In genomic region chr6:100148751-100149457, GRCm38 (mm10) we compare ENCODE assay signal across 14 mouse cellular contexts.
DNase-seq lines count a peak whose midpoint lies in the region; ATAC-seq and TF ChIP-seq lines count a peak whose summit lies in the region.
"Had no signal": no experiment of that assay in that cellular context is flagged by ENCODE, and none has a peak within 500 bp of the region (broad histone marks: within the 10 kb centered on the region; RNA-seq: fewer than 3 reads in every experiment).

No protein-coding gene starts in this region.

- no peaks in the 10 kb centered on the region for H3K36me3 ChIP-seq in forebrain, embryonic 14.5 days (ENCODE audit: control insufficient read depth, insufficient read depth, low read length)
- no peaks in the 10 kb centered on the region for H3K36me3 ChIP-seq in forebrain, embryonic 10.5 days (replicated peaks)
- H3K36me3 ChIP-seq in MEL (ENCODE audit: control insufficient read depth in 1 of 2, insufficient read depth in 2 of 2, low read length in 2 of 2): peaks cover 0 to 8% of the 10 kb centered on the region in 2 experiments; a peak in 2 of 4 replicates
- no peaks in the 10 kb centered on the region for H3K36me3 ChIP-seq in liver, embryonic 12.5 days
- H3K36me3 ChIP-seq: embryonic facial prominence, embryonic 13.5 days; heart, embryonic 12.5 days; hindbrain, embryonic 15.5 days had no signal

- H3K79me2 ChIP-seq in MEL (ENCODE audit: control insufficient read depth, insufficient read depth, low read length, poor library complexity): no peaks in the 10 kb centered on the region

- TF ChIP-seq POLR2A in MEL (IDR thresholded peaks at IDR 0.05; ENCODE audit: control insufficient read depth in 1 of 2, insufficient read depth in 1 of 2, low read depth in 1 of 2, low read length in 2 of 2, poor library complexity in 1 of 2): no peak

- no peak for TF ChIP-seq RAD21 in MEL (IDR thresholded peaks at IDR 0.05; ENCODE audit: low read depth, low read length)

- no peak overlapping the region for H3K4me2 ChIP-seq in forebrain, embryonic 14.5 days (ENCODE audit: low read length)
- no peak overlapping the region for H3K4me2 ChIP-seq in liver, embryonic 12.5 days
- H3K4me2 ChIP-seq: embryonic facial prominence, embryonic 13.5 days; heart, embryonic 12.5 days; hindbrain, embryonic 15.5 days had no signal

- peak; percentile 67 for DNase-seq in forebrain, embryonic 14.5 days (ENCODE audit: low spot score)
- DNase-seq in forebrain, embryonic 10.5 days (ENCODE audit: extremely low spot score, low spot score): no peak
- no peak for DNase-seq in MEL (ENCODE audit: low read depth, low spot score)
- peak; percentile 49 for DNase-seq in adipocyte (ENCODE audit: low spot score)
- no peak for DNase-seq in right cerebral cortex, postnatal 25 days
- DNase-seq: gastrocnemius, postnatal 25 days; kidney, adult 2 months had no signal

- no peak overlapping the region for H3K4me3 ChIP-seq in forebrain, embryonic 14.5 days (ENCODE audit: low read depth, low read length)
- no peak overlapping the region for H3K4me3 ChIP-seq in forebrain, embryonic 10.5 days
- H3K4me3 ChIP-seq in MEL (ENCODE audit: control insufficient read depth in 1 of 2, insufficient read depth in 1 of 2, low read depth in 2 of 2, low read length in 2 of 2): no peak overlapping the region
- H3K4me3 ChIP-seq in liver, embryonic 12.5 days: no peak overlapping the region
- H3K4me3 ChIP-seq: embryonic facial prominence, embryonic 13.5 days; gastrocnemius, adult 2 months; heart, embryonic 12.5 days; hindbrain, embryonic 15.5 days had no signal

- no peak overlapping the region for H3K9ac ChIP-seq in forebrain, embryonic 14.5 days (ENCODE audit: low read length)
- no peak overlapping the region for H3K9ac ChIP-seq in MEL (ENCODE audit: control insufficient read depth, low read depth, low read length, poor library complexity, severe bottlenecking)
- H3K9ac ChIP-seq in liver, embryonic 12.5 days: no peak overlapping the region
- H3K9ac ChIP-seq: embryonic facial prominence, embryonic 13.5 days; heart, embryonic 12.5 days; hindbrain, embryonic 15.5 days had no signal

- H3K27me3 ChIP-seq in forebrain, embryonic 14.5 days (replicated peaks; ENCODE audit: control insufficient read depth, insufficient read depth, low read length): no peaks in the 10 kb centered on the region
- H3K27me3 ChIP-seq in forebrain, embryonic 10.5 days (ENCODE audit: poor library complexity, severe bottlenecking): peaks cover 72% of the 10 kb centered on the region
- H3K27me3 ChIP-seq in MEL (ENCODE audit: control insufficient read depth in 1 of 2, insufficient read depth in 2 of 2, low read length in 2 of 2): no peaks in the 10 kb centered on the region
- H3K27me3 ChIP-seq in liver, embryonic 12.5 days (replicated peaks): no peaks in the 10 kb centered on the region; the same call in 1 of the 2 replicates

- TF ChIP-seq EP300 in MEL (IDR thresholded peaks at IDR 0.05; ENCODE audit: low read depth in 1 of 2, low read length in 2 of 2): no peak

- peaks cover 22% of the 10 kb centered on the region for H3K4me1 ChIP-seq in forebrain, embryonic 14.5 days (ENCODE audit: control insufficient read depth, insufficient read depth, low read length)
- peaks cover 33% of the 10 kb centered on the region for H3K4me1 ChIP-seq in forebrain, embryonic 10.5 days
- peaks cover 6 to 18% of the 10 kb centered on the region in 2 experiments for H3K4me1 ChIP-seq in MEL (ENCODE audit: control insufficient read depth in 1 of 2, insufficient read depth in 2 of 2, low read length in 2 of 2)
- peaks cover 22% of the 10 kb centered on the region for H3K4me1 ChIP-seq in liver, embryonic 12.5 days

- H3K27ac ChIP-seq in forebrain, embryonic 14.5 days (ENCODE audit: low read depth, low read length): no peak overlapping the region
- no peak overlapping the region for H3K27ac ChIP-seq in forebrain, embryonic 10.5 days
- H3K27ac ChIP-seq in MEL (ENCODE audit: control insufficient read depth, low read depth, low read length): no peak overlapping the region
- H3K27ac ChIP-seq in liver, embryonic 12.5 days: no peak overlapping the region
- H3K27ac ChIP-seq: embryonic facial prominence, embryonic 13.5 days; gastrocnemius, adult 2 months; hindbrain, embryonic 15.5 days had no signal

- WGBS in forebrain, embryonic 14.5 days: 59% methylated on average over 4 of the region's 4 CpGs
- 87% methylated on average over 4 of the region's 4 CpGs for WGBS in forebrain, embryonic 10.5 days
- 52% methylated on average over 4 of the region's 4 CpGs for WGBS in liver, embryonic 12.5 days (ENCODE audit: insufficient replicate concordance)

- no peaks in the 10 kb centered on the region for H3K9me3 ChIP-seq in forebrain, embryonic 14.5 days (replicated peaks; ENCODE audit: control insufficient read depth, low read length)
- no peaks in the 10 kb centered on the region for H3K9me3 ChIP-seq in forebrain, embryonic 10.5 days
- H3K9me3 ChIP-seq in MEL (replicated peaks; ENCODE audit: insufficient read depth, low read length): no peaks in the 10 kb centered on the region
- H3K9me3 ChIP-seq in liver, embryonic 12.5 days (replicated peaks): no peaks in the 10 kb centered on the region
- H3K9me3 ChIP-seq: embryonic facial prominence, embryonic 13.5 days; heart, embryonic 12.5 days; hindbrain, embryonic 15.5 days had no signal

- TF ChIP-seq CTCF in MEL (IDR thresholded peaks at IDR 0.05 in 2 of 3, conservative IDR thresholded peaks at IDR 0.05 in 1 of 3; ENCODE audit: control insufficient read depth in 1 of 3, insufficient read depth in 1 of 3, low read depth in 2 of 3, low read length in 3 of 3, poor library complexity in 1 of 3, severe bottlenecking in 1 of 3): no peak

- ATAC-seq in forebrain, embryonic 14.5 days: peak; percentile 63; the same call in 1 of the 2 replicates
- 0 out of 2 replicates have a peak, but pooled peaks have one; percentile 22 for ATAC-seq in megakaryocyte progenitor cell, adult 5-6 weeks (replicated peaks; ENCODE audit: poor library complexity)
- ATAC-seq in liver, embryonic 12.5 days: no peak
- ATAC-seq: intestine, embryonic 16.5 days had no signal

TF ChIP-seq in MEL, 35 proteins besides CTCF, POLR2A, EP300 and RAD21:
- TF ChIP-seq JUND (IDR thresholded peaks at IDR 0.05; ENCODE audit: low read depth, low read length) (no peak), TCF12 (IDR thresholded peaks at IDR 0.05; ENCODE audit: low read depth, low read length) (peak; percentile 21; the same call in 1 of the 2 replicates), HCFC1 (IDR thresholded peaks at IDR 0.05; ENCODE audit: low read depth, low read length) (no peak), MAFK (IDR thresholded peaks at IDR 0.05; ENCODE audit: borderline replicate concordance, low read depth, low read length) (no peak), BHLHE40 (IDR thresholded peaks at IDR 0.05; ENCODE audit: borderline replicate concordance, low read depth, low read length) (no peak)

Comparison
In these comparisons a context has a peak if more than half of its experiments do, and no peak if none do; other contexts are left out.
1. DNase-seq: peak in forebrain, embryonic 14.5 days (single experiment) and adipocyte (single experiment); none in forebrain, embryonic 10.5 days (single experiment), MEL (single experiment) and right cerebral cortex, postnatal 25 days (single experiment).